Mouse (Mus musculus): Measurements from ENCODE around the gene Rsl1d1.
A peak's percentile ranks its signal among the peaks of the same experiment; 100 is the strongest.

The Rsl1d1 gene

DNA sequence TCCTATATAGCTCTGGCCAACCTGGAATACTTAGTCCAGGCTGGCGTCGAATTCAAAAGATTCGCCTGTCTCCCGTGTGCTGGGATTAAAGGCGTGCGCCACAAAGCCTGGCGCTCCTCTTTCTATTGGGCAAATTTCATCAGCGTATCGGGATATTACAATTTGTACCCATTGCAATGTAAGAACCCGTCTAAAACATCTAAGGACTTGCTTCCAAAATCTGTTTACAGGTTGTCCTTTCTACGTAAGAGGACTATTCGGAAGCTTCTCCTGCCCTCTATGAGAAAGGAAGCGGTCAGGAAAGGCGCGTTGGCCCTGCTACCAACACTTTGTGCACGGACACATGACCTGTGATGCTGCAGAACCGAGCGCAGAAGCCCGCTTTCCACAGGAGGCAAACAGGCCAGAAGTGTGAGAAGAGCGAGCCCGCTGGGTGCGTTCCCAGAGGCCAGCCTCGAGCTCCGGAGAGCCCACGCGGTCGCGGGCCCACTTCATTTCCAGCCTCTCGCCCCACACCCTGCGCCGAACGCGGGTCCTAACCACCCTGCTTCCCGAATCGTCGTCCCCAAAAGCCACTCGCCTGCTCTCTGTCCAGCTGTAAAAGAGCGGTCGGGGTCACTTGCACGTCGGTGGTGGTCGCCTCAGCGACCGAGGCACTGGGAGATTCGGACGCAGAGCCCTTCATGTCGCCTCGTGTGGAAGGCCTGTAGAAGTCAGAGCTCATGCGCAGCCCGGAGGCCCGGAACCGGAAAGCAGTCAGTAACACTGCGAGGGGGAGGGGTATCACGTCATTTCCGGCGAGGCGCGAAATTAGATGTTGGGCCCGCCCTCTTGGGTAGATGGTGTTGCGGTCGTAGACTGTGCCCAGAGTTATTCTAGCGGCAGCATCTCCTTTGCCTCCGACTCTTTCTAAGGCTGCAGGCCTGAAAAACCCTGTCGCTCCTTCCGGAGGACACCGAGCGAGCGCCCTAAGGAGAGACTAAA is at the start of gene Rsl1d1:
TSS of gene Rsl1d1 (minus strand) at position 761 of the 984 bp plus-strand sequence.
- DNase-seq (ENCODE audit: low read depth), result peak; percentile 99

DNA sequence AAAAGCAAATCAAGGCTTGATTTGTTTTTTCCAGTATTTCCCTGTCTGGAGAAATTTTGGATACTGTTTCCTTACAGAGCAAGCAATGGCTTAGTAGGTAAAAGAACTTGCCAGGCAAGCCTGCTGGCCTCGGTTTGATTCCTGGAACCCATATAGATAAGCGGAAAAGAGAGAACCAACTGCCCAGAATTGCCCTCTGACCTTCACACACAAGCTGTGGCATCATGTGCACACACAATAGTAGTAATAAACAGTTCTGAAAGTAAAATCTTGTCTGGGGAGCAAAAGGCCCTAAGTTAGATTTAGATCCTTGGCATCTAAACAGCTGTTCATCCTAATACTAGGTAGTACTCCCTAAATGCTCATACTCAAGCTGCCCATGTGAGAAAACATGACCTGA is 44.7 kb upstream of the Rsl1d1 start:
- no peak for DNase-seq (ENCODE audit: low read depth)

GRCm38 (mm10) chr16:11245767-11246166 is 42.6 kb upstream of the Rsl1d1 start:
- no peak for DNase-seq (ENCODE audit: low read depth)

DNA sequence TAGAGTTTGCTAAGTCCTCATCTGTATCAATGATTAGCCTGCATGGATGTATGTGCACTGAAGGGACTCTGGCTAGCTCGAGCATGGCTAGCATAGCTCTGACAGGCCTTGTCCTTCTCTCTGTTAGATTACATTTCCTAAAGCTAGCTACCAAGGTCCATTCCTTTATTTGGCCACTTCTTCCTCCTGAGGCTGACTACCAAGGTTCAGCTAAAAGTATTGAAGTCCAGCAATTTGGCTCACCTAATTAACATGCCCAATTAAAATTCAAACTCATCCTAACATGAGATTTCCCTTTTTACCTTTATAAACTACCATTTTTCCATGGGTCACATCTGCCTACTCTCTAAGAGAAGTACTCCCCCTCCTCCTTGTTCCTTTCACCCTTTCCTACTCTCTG is 39.3 kb upstream of the Rsl1d1 start:
- no peak for DNase-seq (ENCODE audit: low read depth)

GRCm38 (mm10) chr16:11217801-11218200 is 14.7 kb upstream of the Rsl1d1 start:
- DNase-seq (ENCODE audit: low read depth), result no peak

GRCm38 (mm10) chr16:11203600-11204390 is 664 bp upstream of the Rsl1d1 start:
- peak; percentile 51 for DNase-seq (ENCODE audit: low read depth)

GRCm38 (mm10) chr16:11201740-11202394 is 1.3 kb downstream of the Rsl1d1 start:
- DNase-seq (ENCODE audit: low read depth), result no peak

DNA sequence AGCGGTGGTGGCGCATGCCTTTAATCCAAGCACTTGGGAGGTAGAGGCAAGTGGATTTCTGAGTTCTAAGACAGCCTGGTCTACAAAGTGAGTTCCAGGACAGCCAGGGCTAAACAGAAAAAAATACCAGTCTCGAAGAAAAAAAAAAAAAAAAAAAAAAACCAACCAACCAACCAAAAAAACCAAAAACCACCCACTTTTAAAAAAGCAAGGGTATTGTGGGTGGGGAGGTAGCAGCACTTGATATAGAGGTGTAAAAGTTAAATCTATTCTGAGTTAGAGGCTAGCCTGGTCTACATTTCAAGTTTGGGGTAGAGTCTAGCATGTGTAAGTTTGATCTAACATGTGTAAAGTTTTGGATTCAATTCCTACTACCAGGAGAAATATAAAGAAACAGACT is 2.9 kb downstream of the Rsl1d1 start:
- DNase-seq (ENCODE audit: low read depth), result no peak

DNA sequence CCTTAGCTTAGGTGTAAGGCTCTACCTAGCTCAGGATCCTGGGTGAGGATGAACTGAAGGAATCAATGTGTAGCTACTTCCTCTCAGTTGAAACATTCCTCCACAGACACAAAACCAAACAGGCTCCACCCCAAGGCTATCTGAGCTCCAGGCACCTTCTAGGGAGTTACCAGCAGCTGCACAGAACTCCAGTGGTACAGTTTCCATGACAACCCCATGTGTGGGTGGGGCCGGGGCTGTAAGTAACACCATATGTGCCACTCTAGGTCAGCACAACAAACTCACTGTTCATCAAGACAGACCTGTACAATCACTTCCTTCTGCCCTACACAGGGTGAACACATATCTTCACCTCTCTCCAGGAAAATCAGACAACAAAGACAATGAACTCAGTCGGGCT is 4.7 kb downstream of the Rsl1d1 start:
- peak; percentile 29 for DNase-seq (ENCODE audit: low read depth)

DNA sequence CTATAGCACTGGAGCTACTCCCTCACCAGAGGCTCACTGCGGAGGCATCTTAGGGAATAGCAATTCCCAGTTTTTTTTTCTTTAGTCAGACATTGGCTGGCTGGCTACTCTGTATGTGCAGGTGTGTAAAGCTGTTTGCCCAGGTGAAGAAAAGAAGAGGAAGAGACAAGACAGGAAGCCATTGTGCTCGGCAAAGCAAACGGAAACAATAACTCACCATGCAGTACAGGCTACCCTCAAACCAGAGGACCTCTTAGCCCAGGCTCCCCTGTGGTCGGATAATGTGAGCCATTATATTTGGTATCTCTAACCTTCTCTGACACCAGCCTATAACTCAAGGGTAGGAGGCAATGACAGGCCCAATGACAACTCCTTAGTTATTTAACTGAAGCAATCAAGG is 6.1 kb downstream of the Rsl1d1 start:
- DNase-seq (ENCODE audit: low read depth), result no peak

- DNase-seq (ENCODE audit: low read depth), result no peak
Measured at GRCm38 (mm10) chr16:11193231-11193630, 9.9 kb downstream of the Rsl1d1 start.

GRCm38 (mm10) chr16:11190150-11190549 is 13.0 kb downstream of the Rsl1d1 start:
- DNase-seq (ENCODE audit: low read depth), result no peak

- DNase-seq (ENCODE audit: low read depth), result peak; percentile 71
Measured at GRCm38 (mm10) chr16:11177404-11177803, 25.7 kb downstream of the Rsl1d1 start.

- DNase-seq (ENCODE audit: low read depth), result no peak
Measured at GRCm38 (mm10) chr16:11176884-11177244, 26.3 kb downstream of the Rsl1d1 start.

- peak; percentile 95 for DNase-seq (ENCODE audit: low read depth)
Measured at GRCm38 (mm10) chr16:11176208-11176883, 26.8 kb downstream of the Rsl1d1 start, which contains the start of gene Zc3h7a. Zc3h7a (minus strand) TSS chr16:11176393.

- peak; percentile 83 for DNase-seq (ENCODE audit: low read depth)
Measured at GRCm38 (mm10) chr16:11175489-11176207, 27.5 kb downstream of the Rsl1d1 start.

- peak; percentile 73 for DNase-seq (ENCODE audit: low read depth)
Measured at GRCm38 (mm10) chr16:11175100-11175488, 28.0 kb downstream of the Rsl1d1 start.

GRCm38 (mm10) chr16:11174671-11175081 is 28.5 kb downstream of the Rsl1d1 start:
- peak; percentile 88 for DNase-seq (ENCODE audit: low read depth)

DNA sequence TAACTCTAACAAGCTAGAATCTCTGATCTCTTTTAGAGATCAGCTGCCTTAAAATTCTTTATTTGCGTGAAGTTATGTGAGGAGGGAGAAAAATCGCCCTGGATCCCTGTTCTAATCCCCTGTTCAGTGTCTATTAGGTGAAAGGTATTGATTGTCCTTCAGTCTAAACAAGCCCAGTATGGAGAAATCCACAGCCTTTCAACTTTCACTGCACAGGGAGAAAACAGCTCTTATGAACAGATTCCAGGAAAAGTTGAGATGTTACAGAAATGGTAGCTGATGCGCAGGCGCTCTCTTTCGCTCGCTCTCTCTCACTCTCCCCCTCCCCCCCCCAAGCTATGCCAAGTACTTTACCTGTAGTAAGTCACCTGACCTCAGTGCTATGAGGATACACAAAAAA is 31.5 kb downstream of the Rsl1d1 start:
- DNase-seq (ENCODE audit: low read depth), result no peak

DNA sequence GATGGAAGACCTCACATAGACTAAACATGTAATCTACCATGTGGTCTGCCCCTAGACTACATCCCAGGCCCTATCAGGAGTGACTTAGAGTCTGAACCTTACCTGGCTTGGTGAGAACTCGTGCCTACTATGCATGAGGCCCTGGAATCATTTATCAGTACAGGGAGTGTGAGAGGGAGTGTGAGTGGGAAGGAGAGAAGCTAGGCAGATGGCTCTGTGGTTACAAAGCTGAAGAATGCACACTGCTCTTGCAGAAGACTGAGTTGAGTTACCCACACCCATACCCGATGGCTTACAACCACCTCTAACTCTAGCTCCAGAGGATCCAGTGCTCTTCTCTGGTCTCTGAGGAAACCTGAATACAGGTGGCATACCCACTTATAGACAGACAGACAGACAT is 36.7 kb downstream of the Rsl1d1 start:
- DNase-seq (ENCODE audit: low read depth), result no peak

DNA sequence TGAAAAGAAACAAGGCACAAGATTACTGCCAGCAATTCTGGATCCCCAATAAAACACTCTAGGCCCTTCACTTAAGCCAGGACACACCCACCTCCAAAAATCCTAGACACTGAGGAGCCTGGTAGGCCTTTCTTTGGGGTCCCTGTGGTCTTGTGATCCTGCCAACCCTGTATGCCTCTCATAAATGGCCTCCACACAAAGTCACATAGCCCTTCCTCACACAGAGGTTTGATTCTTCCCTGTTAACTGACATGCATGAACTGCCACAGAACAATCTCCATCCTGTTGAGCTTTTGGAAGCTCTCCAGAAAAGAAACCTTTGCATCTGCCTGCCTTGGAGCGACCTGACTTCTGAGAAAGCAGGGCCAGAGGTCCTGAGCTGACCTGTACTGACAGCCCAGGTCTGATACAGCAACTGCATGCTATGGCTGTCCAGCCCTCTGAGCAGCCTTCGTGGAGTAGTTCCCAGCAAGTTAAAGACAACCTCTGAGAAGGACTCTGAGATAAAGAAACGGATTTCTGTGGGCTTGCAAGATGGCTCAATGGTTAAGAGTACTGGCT is 38.4 kb downstream of the Rsl1d1 start:
- no peak for DNase-seq (ENCODE audit: low read depth)

Measured in induced T-regulatory cell, adult 2 months (primary cell).